Mouse (Mus musculus) kidney, embryonic 16.5 days (tissue): ENCODE data around the gene Slc12a1. TPM values are rescaled to one million over a fixed set of nuclear protein-coding genes. Genes with fewer than 3 reads are reported as not detected.

Source experiments
- ATAC-seq: fragments of 200-750 bp; cut with Nextera tagmentation; 2 replicates; pipeline ENCODE4 v1.8.0; 2017; ENCODE audit warnings: moderate TSS enrichment; ENCODE audit not compliant: low FRiP score, low TSS enrichment
- H3K27ac ChIP-seq: fragments of 300-500 bp; sonication (generic); 2 replicates; pipeline ENCODE4 v1.5.1; 2014; ENCODE audit warnings: low read length
- H3K27me3 ChIP-seq: fragments of 300-500 bp; sonication (generic); 2 replicates; pipeline ENCODE4 v1.6.1; 2014; ENCODE audit warnings: low read length, control low read depth, mixed read lengths; ENCODE audit not compliant: insufficient read depth
- H3K36me3 ChIP-seq: fragments of 300-500 bp; sonication (generic); 2 replicates; pipeline ENCODE4 v1.6.1; 2014; ENCODE audit warnings: low read length, control low read depth, mixed read lengths; ENCODE audit not compliant: insufficient read depth
- H3K4me1 ChIP-seq: fragments of 300-500 bp; sonication (generic); 2 replicates; pipeline ENCODE4 v1.6.1; 2014; ENCODE audit warnings: low read length, control low read depth, mixed read lengths; ENCODE audit not compliant: insufficient read depth
- H3K4me2 ChIP-seq: fragments of 300-500 bp; sonication (generic); replicated peaks from 2 replicates; pipeline ENCODE4 v1.6.1; 2014; ENCODE audit warnings: low read depth, low read length
- H3K4me3 ChIP-seq: fragments of 300-500 bp; sonication (generic); 2 replicates; pipeline ENCODE4 v1.5.1; 2014; ENCODE audit warnings: mild to moderate bottlenecking, low read length
- H3K9ac ChIP-seq: fragments of 300-500 bp; sonication (generic); replicated peaks from 2 replicates; pipeline ENCODE4 v1.6.1; 2014; ENCODE audit warnings: low read length
- H3K9me3 ChIP-seq: fragments of 300-500 bp; sonication (generic); 2 replicates; pipeline ENCODE4 v1.6.1; 2016; ENCODE audit warnings: low read length, control low read depth
- WGBS: fragments of 180-500 bp; shearing (Covaris S2); extraction: QIAGEN DNeasy Blood & Tissue Kit; methylation state at CpG from one replicate; pipeline ENCODE4 v1.1.7; 2014; 5-methylcytosine and 5-hydroxymethylcytosine counted together
- polyA plus RNA-seq: library from polyadenylated mRNA; unstranded; fragments of >200 nt; fragmentation: Nextera tagmentation; extraction: Ambion mirVana; gene quantifications from 2 replicates; pipeline ENCODE4 v1.2.1, GENCODE M21; 2015

The Slc12a1 gene
- polyA plus RNA-seq, 1 experiment from 2014 or later: 75.4 TPM

GRCm38 (mm10) chr2:125135903-125136811 is 16.1 kb upstream of the Slc12a1 start, which contains the start of gene Ctxn2:
TSS of gene Ctxn2 (plus strand) at chr2:125136692.
- no peaks in the 10 kb centered on the region for H3K27me3 ChIP-seq

GRCm38 (mm10) chr2:125136846-125137245 is 15.5 kb upstream of the Slc12a1 start:
- Histone ChIP-seq H3K27ac (no peak overlapping the region), H3K4me3 (no peak overlapping the region), H3K4me2 (peak overlapping the region; percentile 70; the same call in 1 of the 2 replicates), H3K9ac (no peak overlapping the region), H3K36me3 (no peaks in the 10 kb centered on the region), H3K27me3 (no peaks in the 10 kb centered on the region), H3K9me3 (no peaks in the 10 kb centered on the region), H3K4me1 (peaks cover 6% of the 10 kb centered on the region; the same call in 1 of the 2 replicates)
- WGBS: 31% methylated on average over 7 of the region's 7 CpGs
- no peak for ATAC-seq

More at GRCm38 (mm10) chr2:125135903-125136811, 16.1 kb upstream of the Slc12a1 start, which contains the start of gene Ctxn2:
- Histone ChIP-seq H3K36me3 (no peaks in the 10 kb centered on the region), H3K4me2 (peak within 1 kb of the TSS; percentile 70), H3K9ac (no peak within 1 kb of the TSS), H3K4me1 (peaks cover 6% of the 10 kb centered on the region; the same call in 1 of the 2 replicates), H3K9me3 (no peaks in the 10 kb centered on the region), H3K27ac (no peak within 1 kb of the TSS), H3K4me3 (peak within 1 kb of the TSS; percentile 37)
- WGBS: 2% methylated on average over 39 of the region's 39 CpGs
- peak; percentile 84; the same call in 1 of the 2 replicates for ATAC-seq

DNA sequence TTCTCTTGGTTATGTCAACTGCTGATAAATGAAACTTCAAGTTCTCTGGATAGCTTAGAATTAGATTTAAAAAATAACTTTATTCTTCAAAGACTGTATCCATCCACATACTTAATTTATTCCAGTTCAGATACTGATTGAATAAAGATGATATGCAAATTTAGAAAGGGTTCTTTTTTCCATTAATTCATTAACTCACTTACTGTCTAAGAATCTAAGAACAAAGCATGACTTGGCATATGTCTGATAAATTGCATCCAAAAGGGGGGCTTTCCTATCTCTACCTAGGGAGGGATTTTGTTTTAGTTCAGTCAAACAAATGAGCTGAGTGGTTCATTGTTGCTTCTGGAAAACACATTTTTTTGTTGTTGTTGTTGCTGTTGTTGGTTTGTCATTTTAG is 10.0 kb upstream of the Slc12a1 start:
- ATAC-seq: no peak
- Histone ChIP-seq H3K9me3 (no peaks in the 10 kb centered on the region), H3K4me3 (no peak overlapping the region), H3K27ac (no peak overlapping the region), H3K4me1 (no peaks in the 10 kb centered on the region), H3K36me3 (no peaks in the 10 kb centered on the region), H3K27me3 (no peaks in the 10 kb centered on the region), H3K4me2 (no peak overlapping the region), H3K9ac (no peak overlapping the region)

- Histone ChIP-seq H3K27me3 (no peaks in the 10 kb centered on the region), H3K4me2 (no peak overlapping the region), H3K4me3 (no peak overlapping the region), H3K36me3 (no peaks in the 10 kb centered on the region), H3K9ac (no peak overlapping the region), H3K9me3 (no peaks in the 10 kb centered on the region), H3K4me1 (no peaks in the 10 kb centered on the region), H3K27ac (no peak overlapping the region)
- 81% methylated on average over 9 of the region's 9 CpGs for WGBS
- no peak for ATAC-seq
These were observed 2.0 kb downstream of the Slc12a1 start for GRCm38 (mm10) chr2:125154294-125154693.

- Histone ChIP-seq H3K4me1 (no peaks in the 10 kb centered on the region), H3K9me3 (no peaks in the 10 kb centered on the region), H3K9ac (no peak overlapping the region), H3K36me3 (no peaks in the 10 kb centered on the region), H3K27me3 (no peaks in the 10 kb centered on the region), H3K27ac (no peak overlapping the region), H3K4me2 (no peak overlapping the region), H3K4me3 (no peak overlapping the region)
- ATAC-seq: peak; percentile 69; the same call in 1 of the 2 replicates
- WGBS: 5% methylated on average over 2 of the region's 2 CpGs
These were observed 3.2 kb downstream of the Slc12a1 start for GRCm38 (mm10) chr2:125155504-125155903.

DNA sequence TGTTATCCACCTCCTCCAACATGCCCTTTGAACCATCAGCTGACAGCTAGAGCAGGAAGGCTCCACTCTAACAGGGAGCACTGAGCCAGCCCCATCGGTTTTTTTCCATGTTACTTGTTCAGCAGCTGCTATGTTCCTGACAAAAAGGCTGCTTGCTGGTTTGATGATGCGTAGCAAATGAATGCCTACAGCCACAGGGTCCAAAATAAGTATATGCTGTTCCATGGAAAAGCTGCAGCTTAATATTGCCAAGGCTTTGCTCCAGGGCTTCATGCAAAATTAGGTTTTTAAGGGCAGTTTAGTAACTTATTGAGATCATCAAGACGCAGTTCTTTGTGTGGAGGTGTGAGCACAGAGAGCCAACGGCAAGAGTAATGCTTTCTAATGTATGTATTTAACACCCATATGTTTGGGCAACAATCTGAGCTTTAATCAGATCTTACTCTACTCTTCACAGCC is 9.7 kb downstream of the Slc12a1 start:
- WGBS: 63% methylated on average over 4 of the region's 4 CpGs

GRCm38 (mm10) chr2:125178225-125178798 is 26.0 kb downstream of the Slc12a1 start:
- Histone ChIP-seq H3K4me2 (no peak overlapping the region), H3K4me1 (no peaks in the 10 kb centered on the region), H3K27ac (no peak overlapping the region), H3K27me3 (no peaks in the 10 kb centered on the region), H3K9ac (no peak overlapping the region), H3K9me3 (no peaks in the 10 kb centered on the region), H3K4me3 (no peak overlapping the region), H3K36me3 (no peaks in the 10 kb centered on the region)
- no peak for ATAC-seq
- 81% methylated on average over 7 of the region's 7 CpGs for WGBS

More for the DNA sequence above, 9.7 kb downstream of the Slc12a1 start:
- H3K9me3 ChIP-seq: no peaks in the 10 kb centered on the region
- H3K27ac ChIP-seq: no peak overlapping the region
- H3K27me3 ChIP-seq: no peaks in the 10 kb centered on the region
- peak; percentile 61; the same call in 1 of the 2 replicates for ATAC-seq
- H3K4me3 ChIP-seq: no peak overlapping the region
- H3K36me3 ChIP-seq: no peaks in the 10 kb centered on the region
- no peaks in the 10 kb centered on the region for H3K4me1 ChIP-seq
- H3K9ac ChIP-seq: no peak overlapping the region
- no peak overlapping the region for H3K4me2 ChIP-seq

- no peak for ATAC-seq
- Histone ChIP-seq H3K4me3 (no peak overlapping the region), H3K4me2 (no peak overlapping the region), H3K9me3 (no peaks in the 10 kb centered on the region), H3K27ac (no peak overlapping the region), H3K4me1 (no peaks in the 10 kb centered on the region), H3K27me3 (no peaks in the 10 kb centered on the region), H3K36me3 (no peaks in the 10 kb centered on the region), H3K9ac (no peak overlapping the region)
- WGBS: 81% methylated on average over 11 of the region's 11 CpGs
These were observed 35.6 kb downstream of the Slc12a1 start for GRCm38 (mm10) chr2:125187904-125188303.

DNA sequence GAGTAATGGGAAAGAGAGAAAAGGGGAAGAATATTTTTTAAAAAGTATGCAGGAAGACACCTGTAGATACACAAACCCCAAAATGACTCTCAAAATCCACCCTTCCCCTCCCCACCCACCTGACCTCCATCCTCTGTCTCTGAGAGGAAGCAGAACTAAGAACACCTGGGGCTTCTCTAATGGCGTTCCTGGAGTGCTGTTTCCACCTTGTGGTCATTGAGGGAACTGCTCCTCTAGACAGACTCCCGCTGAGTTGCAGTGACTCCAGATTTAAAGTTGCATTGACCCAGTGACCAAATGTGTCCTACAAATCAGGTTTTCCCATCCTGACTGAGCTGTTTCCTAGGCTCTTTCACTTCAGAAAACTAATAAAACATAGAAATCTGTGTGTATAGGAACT is 36.9 kb downstream of the Slc12a1 start:
- Histone ChIP-seq H3K9me3 (no peaks in the 10 kb centered on the region), H3K36me3 (no peaks in the 10 kb centered on the region), H3K9ac (no peak overlapping the region), H3K27ac (no peak overlapping the region), H3K4me2 (no peak overlapping the region), H3K4me3 (no peak overlapping the region), H3K27me3 (no peaks in the 10 kb centered on the region), H3K4me1 (no peaks in the 10 kb centered on the region)
- 2% methylated on average over 2 of the region's 2 CpGs for WGBS
- ATAC-seq: peak; percentile 51; the same call in 1 of the 2 replicates

DNA sequence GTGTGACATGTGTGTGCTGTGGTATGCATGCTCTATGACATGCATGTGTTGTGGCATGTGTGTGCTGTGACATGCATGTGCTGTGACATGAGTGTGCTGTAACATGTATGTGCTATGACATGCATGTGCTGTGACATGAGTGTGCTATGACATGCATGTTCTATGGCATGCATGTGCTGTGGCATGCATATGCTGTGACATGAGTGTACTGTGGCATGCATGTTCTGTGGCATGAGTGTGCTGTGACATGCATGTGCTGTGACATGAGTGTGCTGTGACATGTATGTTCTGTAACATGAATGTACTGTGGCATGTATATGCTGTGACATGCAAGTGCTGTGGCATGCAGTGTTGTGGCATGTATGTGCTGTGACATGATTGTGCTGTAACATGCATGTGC is 40.6 kb downstream of the Slc12a1 start:
- no peak overlapping the region for H3K4me3 ChIP-seq
- ATAC-seq: no peak

More for the DNA sequence above, 40.6 kb downstream of the Slc12a1 start:
- no peaks in the 10 kb centered on the region for H3K36me3 ChIP-seq
- H3K4me2 ChIP-seq: no peak overlapping the region
- no peak overlapping the region for H3K9ac ChIP-seq
- H3K9me3 ChIP-seq: no peaks in the 10 kb centered on the region
- H3K4me1 ChIP-seq: no peaks in the 10 kb centered on the region
- no peak overlapping the region for H3K27ac ChIP-seq
- H3K27me3 ChIP-seq: no peaks in the 10 kb centered on the region
